Mouse (Mus musculus) heart, postnatal 25 days (tissue): ENCODE measurements at regions not wholly inside any gene's neighbourhood (a gene's known extent, or its start where the extent isn't known, plus 50 kb on each side); places are given as distances from the start of the nearest gene placed in this dataset.

ENCODE experiments used
- DNase-seq: peaks from one replicate; pipeline ENCODE4 v3.0.0; 2022; ENCODE audit warnings: low spot score
- intact Hi-C: fragments of 180-260 bp; cut with DNase I; formaldehyde crosslinking; loops from one replicate; pipeline ENCODE4 v1.15.1; 2025

DNA sequence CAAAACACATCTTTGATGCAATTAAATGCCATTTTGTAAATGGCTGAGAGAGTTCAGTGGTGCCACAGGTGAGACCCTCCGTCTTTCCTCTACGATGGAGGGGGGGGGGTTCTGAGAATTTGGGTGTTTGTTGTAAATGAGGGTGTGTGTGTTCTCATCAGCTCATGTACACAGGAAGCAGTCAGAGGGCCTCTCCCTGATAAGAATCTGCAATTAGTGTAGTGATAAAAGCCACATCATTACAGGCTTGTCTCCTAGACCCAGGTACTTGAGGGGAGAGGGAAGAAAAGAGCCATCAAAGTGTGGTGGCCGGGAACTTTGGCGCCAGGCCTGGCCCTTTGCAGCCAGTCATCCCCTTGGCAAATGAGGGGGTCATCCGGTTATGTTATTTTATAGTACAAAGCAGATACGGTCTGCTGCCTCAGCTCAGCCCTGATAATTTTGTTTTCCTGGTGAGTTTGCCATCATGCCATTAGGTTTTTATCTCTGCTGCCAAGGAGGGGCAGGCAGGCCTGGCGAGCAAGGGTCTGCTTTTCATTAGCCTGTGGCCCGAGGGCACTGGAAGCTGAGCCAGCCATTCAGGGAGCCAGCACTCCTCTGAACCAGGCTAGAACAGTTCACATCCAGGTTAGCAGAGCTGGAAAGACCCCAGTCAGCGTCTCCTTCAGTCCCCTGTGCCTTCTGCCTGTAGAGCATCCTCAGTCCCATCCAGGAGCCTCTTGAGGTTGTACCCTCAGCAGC, 59.7 kb downstream of the H2al1j start:
- intact Hi-C loops = no loop called here
- no peak for DNase-seq

DNA sequence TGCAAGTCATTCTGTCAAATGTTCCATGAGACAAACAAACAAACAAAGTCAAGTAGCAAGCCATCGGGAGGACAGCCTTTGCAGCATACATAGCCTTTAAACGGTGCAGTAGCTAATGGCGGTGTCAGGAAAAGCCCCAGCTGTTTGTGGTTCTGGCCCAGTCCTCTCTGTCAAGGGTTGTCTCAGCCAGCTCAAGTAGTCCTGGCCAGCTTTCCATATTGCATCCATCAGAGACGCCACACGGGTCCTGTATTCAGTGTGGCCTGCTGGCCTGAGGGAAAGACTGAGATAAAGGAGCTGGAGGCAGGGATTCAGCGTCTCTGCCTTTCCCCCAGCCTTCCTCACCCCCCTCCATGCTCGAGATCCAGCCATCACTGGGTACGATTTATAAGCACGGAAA, 61.2 kb downstream of the H2al1j start:
- peak; percentile 6 for DNase-seq
- intact Hi-C loops = no loop called here

DNA sequence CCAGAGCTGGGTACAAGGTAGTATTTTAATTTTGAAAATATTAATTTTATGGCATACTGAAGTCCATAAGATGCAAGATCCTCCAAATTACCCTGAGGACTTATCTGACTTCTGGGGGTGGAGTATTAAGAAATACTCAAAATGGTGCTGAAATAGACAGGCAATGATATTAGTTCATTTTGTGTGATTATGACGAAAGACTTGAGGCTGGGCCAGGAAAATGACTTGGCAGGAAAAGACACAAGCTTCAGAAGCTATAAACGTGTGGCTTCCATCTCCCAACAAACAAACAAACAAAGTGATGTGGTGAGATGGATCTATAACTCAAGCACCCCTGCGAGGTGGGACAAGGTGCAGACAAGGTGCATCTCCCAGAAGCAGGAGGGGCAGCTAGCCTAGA, 72.8 kb downstream of the H2al1j start:
- intact Hi-C loops = loop anchor here (10.0 kb wide), 1 partner anchor 234 kb away; no protein-coding TSS in a partner anchor
- DNase-seq = no peak

- no peak for DNase-seq
- intact Hi-C loops = loop anchor here (10.0 kb wide), 1 partner anchor 230 kb away; no protein-coding TSS in a partner anchor
Measured at GRCm38 (mm10) chrX:11404369-11404768, 76.7 kb downstream of the H2al1j start.

DNA sequence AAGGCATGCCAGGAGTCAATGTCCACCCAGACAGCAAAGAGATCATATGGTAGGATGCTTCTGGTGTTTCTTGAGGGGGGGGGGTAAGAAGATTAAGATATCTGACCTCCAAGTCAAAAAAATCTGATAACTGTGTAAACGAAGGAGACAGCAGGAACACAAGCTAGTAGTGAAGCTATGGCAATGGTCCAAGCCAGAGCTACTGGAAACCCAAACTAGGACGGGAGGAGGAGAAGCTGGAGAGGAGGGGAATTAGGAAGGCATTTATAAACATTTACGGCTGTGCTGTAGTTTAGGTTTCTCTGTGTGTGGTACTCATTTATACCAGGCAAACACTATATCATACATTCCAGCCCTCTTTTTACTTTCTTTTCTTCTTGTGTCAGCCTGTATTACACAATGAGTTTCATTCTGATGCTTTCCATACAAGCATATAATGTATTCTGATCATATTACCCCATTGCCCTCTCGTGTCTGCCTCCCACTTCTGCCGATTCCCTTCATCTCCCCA, 84.7 kb downstream of the H2al1j start:
- intact Hi-C loops = no loop called here
- DNase-seq = no peak

DNA sequence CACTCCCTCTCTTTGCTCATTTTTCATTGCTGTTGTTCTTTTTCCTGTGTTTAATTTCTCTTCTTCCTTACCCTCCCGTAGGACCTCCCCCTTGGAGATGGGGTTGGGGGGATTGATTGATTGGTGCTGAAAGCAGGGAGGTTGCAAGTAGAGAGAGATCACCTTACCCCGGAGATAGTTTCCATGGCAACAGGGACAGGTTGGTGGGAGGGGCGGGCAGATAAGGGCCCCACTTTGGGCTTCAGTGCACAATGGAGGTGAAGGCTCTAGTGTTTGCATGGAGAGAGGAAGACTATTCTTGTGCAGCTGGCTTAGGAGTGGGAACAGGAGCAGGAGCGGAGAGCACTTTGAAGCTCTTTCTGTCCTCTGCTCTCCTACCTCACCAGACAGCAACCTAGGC, 88.0 kb downstream of the H2al1j start:
- DNase-seq = no peak
- intact Hi-C loops = loop anchor here (5.0 kb wide), 1 partner anchor 698 kb away; the partner anchor contains the start of gene Mid1ip1

DNA sequence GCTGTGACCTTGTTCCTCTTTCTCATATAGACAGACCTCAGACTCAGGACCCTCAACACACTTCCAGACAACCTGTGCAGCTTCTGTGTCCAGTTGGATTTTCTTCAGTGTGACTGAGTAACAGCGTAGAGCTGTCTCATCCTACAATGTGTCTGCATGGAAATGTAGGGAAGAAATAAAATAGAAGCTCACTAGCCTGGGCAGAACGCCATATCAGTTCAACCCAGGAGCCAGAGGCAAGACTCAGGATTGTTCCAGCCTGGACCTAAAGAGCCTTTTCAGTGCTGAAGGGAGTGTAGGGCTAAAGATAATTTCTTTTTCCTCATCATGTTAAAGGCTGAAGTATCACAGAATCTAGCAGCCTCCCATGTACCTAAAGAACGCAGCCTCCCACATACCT, 88.9 kb downstream of the H2al1j start:
- intact Hi-C loops = loop anchor here (5.0 kb wide), 1 partner anchor 699 kb away; the partner anchor contains the start of gene Mid1ip1
- no peak for DNase-seq

DNA sequence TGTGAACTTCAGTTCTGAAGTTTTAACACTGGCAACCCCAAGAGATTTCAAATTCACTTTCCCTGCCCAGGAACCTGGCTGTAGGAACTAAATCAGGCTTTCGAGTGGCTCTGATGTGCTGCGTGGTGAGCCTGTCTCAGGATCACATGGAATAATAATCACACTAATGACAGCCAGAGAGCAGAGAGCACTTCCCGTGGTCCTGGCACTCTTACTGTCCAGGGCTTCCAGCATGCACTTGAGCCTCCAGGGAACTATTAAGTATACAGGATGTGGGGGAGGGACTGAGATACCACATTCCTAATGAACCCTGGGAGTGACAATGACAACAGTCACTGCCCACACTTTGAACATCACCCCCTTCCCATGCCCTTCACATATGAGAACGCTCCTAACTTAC, 90.2 kb downstream of the H2al1j start:
- peak; percentile 21 for DNase-seq
- intact Hi-C loops = loop anchor here (5.0 kb wide), 1 partner anchor 701 kb away; the partner anchor contains the start of gene Mid1ip1

DNA sequence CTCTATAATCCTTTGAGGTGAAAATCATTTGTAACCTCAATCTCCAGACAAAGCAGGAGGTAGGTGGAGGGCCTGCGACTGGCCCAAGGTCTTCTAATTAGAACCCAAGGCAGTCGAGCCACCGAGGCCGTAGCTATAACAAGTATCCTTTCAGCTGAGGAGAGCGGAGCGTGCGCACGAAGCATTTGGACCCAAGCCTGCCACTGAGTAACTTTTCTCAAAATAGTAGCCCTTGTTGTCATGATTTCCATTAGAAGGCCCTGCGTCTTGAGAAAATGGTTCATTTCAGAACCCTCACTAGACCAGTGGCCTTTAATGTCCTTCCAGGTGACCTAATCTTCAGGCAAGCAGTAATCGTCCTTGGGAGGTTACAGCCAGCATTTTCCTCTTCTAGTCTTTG, 90.6 kb downstream of the H2al1j start:
- DNase-seq = peak; percentile 10
- intact Hi-C loops = loop anchor here (5.0 kb wide), 1 partner anchor 701 kb away; the partner anchor contains the start of gene Mid1ip1

- intact Hi-C loops = loop anchor here (5.0 kb wide), 1 partner anchor 702 kb away; the partner anchor contains the start of gene Mid1ip1
- no peak for DNase-seq
Measured at GRCm38 (mm10) chrX:11419162-11419631, 91.6 kb downstream of the H2al1j start.

- no peak for DNase-seq
- intact Hi-C loops = loop anchor here (10.0 kb wide), 1 partner anchor 232 kb away; no protein-coding TSS in a partner anchor
Measured at GRCm38 (mm10) chrX:11432403-11433004, 104.9 kb downstream of the H2al1j start.

DNA sequence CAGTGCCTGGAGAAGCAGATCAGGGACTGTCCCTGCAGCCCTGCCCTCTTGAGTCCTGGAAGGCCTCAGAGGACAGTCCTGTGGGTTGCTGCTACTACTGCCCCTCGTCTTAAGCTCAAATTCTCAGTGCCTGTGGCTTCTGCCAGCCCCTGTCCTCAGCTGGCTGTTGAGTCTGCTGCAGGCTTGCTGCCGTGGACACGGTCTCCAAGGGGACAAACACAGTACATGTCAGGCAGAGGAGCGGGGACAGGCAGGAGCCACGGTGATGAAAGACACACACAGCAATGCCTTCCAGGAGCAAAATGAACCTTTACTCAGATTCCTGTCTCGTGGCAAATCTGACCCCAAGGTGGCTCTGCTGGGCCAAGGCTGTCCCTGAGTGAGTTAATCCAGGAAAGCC, 107.7 kb downstream of the H2al1j start:
- DNase-seq = no peak

GRCm38 (mm10) chrX:11437151-11437944, 109.7 kb downstream of the H2al1j start:
- intact Hi-C loops = loop anchor here (10.0 kb wide), 1 partner anchor 227 kb away; no protein-coding TSS in a partner anchor

More for the DNA sequence above, 107.7 kb downstream of the H2al1j start:
- intact Hi-C loops = loop anchor here (10.0 kb wide), 1 partner anchor 229 kb away; no protein-coding TSS in a partner anchor

GRCm38 (mm10) chrX:11443543-11443942, 115.9 kb downstream of the H2al1j start:
- intact Hi-C loops = no loop called here
- DNase-seq = no peak

More at GRCm38 (mm10) chrX:11437151-11437944, 109.7 kb downstream of the H2al1j start:
- DNase-seq = no peak

DNA sequence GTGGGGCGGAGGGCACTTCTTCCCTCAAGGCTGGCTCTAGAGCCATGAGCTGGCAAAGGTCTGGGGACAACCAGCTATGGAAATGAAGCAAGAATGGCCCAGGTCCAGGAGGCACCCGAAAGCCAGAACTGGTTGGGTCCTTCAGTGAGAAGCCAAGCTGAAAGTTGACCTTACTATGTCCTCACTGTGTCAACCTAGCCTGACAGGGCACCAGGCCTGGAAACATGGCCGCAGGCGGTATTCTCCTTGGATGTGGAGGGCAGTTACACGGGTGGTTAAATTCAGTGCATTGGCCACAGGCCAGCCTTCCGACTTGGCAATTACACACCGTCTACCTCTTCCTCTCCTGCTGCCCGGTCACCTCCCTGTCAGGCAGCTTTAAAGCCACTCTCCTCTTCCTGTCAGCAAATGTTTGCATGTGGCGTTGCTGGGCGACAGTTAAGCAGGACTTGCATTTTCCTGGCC, 116.7 kb downstream of the H2al1j start:
- intact Hi-C loops = no loop called here
- DNase-seq = peak; percentile 13

DNA sequence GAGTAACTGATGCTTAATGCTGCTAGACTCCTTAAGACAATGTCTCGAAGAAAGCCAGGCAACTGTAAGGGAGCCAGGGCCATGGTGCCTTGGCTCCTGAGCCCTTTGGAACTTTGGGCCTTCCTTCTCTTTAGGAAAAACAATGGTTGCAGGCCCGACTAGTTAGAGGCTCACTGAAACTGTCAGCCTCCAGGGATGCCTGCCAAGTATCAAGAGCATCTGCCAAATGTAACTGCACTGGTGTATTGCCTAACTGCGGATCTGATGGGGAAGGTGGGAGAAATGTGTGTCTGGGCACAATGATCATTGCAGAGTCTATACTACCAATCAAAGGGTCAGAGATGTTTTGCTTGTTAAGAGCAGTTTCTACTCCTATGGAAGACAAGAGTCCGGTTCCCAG, 121.1 kb downstream of the H2al1j start:
- intact Hi-C loops = no loop called here
- DNase-seq = no peak

GRCm38 (mm10) chrX:11458521-11458920, 130.9 kb downstream of the H2al1j start:
- intact Hi-C loops = no loop called here
- no peak for DNase-seq

- intact Hi-C loops = no loop called here
- DNase-seq = no peak
Measured at GRCm38 (mm10) chrX:11463955-11464511, 136.4 kb downstream of the H2al1j start.

DNA sequence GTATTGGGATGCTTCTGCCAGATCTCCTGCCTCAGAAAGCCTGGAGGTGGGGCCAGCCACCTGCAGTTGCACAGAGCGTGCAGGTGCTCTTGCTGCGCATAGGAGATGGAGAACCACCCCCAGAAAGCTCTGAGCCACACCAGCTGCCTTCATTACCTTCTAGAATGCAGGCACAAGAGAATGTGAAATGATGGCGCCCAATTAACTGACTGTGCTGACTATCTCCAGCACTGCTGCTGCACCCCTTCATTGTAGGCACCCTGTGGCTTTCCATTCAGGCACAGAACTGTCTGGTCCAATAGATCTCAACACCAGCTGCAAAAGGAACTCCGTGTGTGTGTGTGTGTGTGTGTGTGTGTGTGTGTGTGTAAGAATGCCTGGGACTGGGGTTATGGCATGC, 138.6 kb downstream of the H2al1j start:
- no peak for DNase-seq
- intact Hi-C loops = no loop called here
